Mouse (Mus musculus): Measurements from ENCODE around the gene Batf. TPM values are rescaled to one million over a fixed set of nuclear protein-coding genes. Genes with fewer than 3 reads are reported as not detected.
A peak's percentile ranks its signal among the peaks of the same experiment; 100 is the strongest.

Batf gene
- polyA plus RNA-seq, 1 experiment from 2014 or later = 4.7 TPM

DNA sequence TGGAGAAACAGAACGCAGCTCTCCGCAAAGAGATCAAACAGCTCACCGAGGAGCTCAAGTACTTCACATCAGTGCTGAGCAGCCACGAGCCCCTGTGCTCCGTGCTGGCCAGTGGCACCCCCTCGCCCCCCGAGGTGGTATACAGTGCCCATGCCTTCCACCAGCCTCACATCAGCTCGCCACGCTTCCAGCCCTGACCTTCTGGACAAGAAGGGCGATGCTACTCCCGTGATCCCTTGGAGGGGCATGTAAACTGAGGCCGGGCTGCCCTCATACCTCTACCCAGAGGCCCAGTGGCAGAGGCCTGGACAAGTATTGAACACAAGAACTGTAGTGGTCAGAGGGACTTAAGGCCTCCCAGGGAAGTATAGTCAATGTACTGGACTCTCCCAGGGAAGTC lies 22.1 kb downstream of the Batf start:
- WGBS = 86% methylated on average over 12 of the region's 12 CpGs
- peak; percentile 73 for DNase-seq (ENCODE audit: low spot score)
- peaks cover 24% of the 10 kb centered on the region for H3K4me1 ChIP-seq
- H3K36me3 ChIP-seq = no peaks in the 10 kb centered on the region
- no peak overlapping the region for H3K4me3 ChIP-seq
- no peaks in the 10 kb centered on the region for H3K9me3 ChIP-seq
- H3K27me3 ChIP-seq (ENCODE audit: insufficient read depth, poor library complexity, severe bottlenecking) = peaks cover 11% of the 10 kb centered on the region; the same call in 1 of the 2 replicates
- no peak overlapping the region for H3K27ac ChIP-seq

GRCm38 (mm10) chr12:85710695-85711094 lies 24.2 kb downstream of the Batf start:
- no peak for DNase-seq (ENCODE audit: low spot score)
- Histone ChIP-seq H3K4me1 (peaks cover 10% of the 10 kb centered on the region), H3K36me3 (no peaks in the 10 kb centered on the region), H3K27me3 (ENCODE audit: insufficient read depth, poor library complexity, severe bottlenecking) (peaks cover 11% of the 10 kb centered on the region; the same call in 1 of the 2 replicates), H3K4me3 (no peak overlapping the region), H3K9me3 (no peaks in the 10 kb centered on the region), H3K27ac (no peak overlapping the region)
- 78% methylated on average over 7 of the region's 7 CpGs for WGBS

DNA sequence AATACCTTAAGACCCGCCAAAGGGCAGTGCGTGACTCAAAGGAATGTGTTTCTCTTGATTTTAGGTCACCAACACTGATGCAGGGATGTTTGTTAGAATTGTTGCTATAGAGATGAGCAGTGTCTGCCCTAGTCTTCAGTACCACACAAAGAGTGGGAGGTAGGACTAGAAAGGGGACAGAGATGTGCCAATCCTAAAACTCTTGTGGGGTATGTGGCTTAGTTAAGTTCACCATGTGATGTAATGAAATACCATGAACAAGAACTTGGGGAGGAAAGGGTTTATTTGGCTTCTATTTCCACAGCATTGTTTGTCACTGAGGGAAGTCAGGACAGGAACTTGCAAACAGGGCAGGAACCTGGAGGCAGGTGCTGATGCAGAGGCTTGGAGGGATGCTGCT lies 26.1 kb downstream of the Batf start:
- no peak overlapping the region for H3K4me3 ChIP-seq
- WGBS = 82% methylated on average over 2 of the region's 2 CpGs
- H3K27ac ChIP-seq = no peak overlapping the region
- no peaks in the 10 kb centered on the region for H3K36me3 ChIP-seq
- peaks cover 9% of the 10 kb centered on the region; the same call in 1 of the 2 replicates for H3K27me3 ChIP-seq (ENCODE audit: insufficient read depth, poor library complexity, severe bottlenecking)
- no peaks in the 10 kb centered on the region for H3K9me3 ChIP-seq
- no peak for DNase-seq (ENCODE audit: low spot score)
- no peaks in the 10 kb centered on the region for H3K4me1 ChIP-seq

DNA sequence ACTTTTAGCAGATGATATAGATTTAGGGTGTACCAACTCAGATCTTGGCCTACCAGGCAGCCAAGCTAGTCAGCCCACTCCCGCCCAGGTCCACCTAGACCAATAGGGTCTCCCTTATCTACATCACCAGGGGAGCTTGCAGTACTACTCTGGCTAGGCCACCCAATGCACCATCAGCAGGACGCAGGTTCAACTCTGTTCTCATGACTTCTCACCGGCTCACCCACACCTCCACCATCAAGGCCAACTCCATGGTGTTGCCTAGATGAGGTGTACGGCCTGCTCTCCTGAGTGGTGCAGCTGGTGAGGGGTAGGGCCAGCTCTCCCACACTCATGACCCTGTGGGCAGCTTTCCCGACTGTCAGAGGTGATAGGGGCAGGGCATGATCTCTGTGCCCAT lies 27.7 kb downstream of the Batf start:
- Histone ChIP-seq H3K36me3 (no peaks in the 10 kb centered on the region), H3K9me3 (no peaks in the 10 kb centered on the region), H3K27me3 (ENCODE audit: insufficient read depth, poor library complexity, severe bottlenecking) (no peaks in the 10 kb centered on the region), H3K27ac (no peak overlapping the region), H3K4me1 (no peaks in the 10 kb centered on the region), H3K4me3 (no peak overlapping the region)
- peak; percentile 68 for DNase-seq (ENCODE audit: low spot score)
- 91% methylated on average over 5 of the region's 5 CpGs for WGBS

- 41% methylated on average over 4 of the region's 4 CpGs for WGBS
- Histone ChIP-seq H3K36me3 (no peaks in the 10 kb centered on the region), H3K27ac (no peak overlapping the region), H3K27me3 (ENCODE audit: insufficient read depth, poor library complexity, severe bottlenecking) (no peaks in the 10 kb centered on the region), H3K9me3 (no peaks in the 10 kb centered on the region), H3K4me3 (no peak overlapping the region), H3K4me1 (peaks cover 18% of the 10 kb centered on the region)
- peak; percentile 74 for DNase-seq (ENCODE audit: low spot score)
These were observed 38.8 kb downstream of the Batf start for GRCm38 (mm10) chr12:85725306-85725705.

DNA sequence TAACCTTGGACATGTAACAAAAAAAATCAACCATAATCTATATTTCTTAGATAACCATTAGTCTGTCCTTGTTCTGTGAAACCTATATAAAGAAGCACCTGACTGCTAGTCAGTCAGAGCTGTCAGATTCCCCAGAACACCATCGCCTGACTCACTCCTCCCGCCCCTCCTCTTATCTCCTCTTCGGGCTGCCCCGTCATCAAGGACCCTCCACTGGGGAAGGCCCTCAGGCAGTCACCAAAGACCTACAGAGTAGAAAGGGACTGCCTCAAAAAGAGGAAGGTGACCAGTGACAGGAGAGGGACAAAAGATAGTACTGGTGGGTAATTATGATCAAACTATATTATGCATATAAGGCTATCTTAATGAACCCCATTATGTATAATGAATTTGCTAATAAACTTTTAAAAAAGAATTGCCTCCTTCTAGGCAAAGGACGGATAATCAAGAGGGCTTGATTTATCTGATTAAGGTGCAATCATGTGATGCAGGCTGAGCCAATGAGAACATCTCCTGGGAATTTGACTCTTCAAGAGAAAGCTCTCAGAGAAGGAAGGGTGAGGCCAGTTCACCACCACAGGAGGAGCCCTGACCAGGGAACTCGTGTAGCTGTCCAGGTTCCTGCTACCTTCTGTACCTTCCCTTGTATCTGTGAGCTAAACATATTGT lies 40.4 kb downstream of the Batf start:
- Histone ChIP-seq H3K36me3 (no peaks in the 10 kb centered on the region), H3K27me3 (ENCODE audit: insufficient read depth, poor library complexity, severe bottlenecking) (no peaks in the 10 kb centered on the region), H3K4me3 (no peak overlapping the region), H3K9me3 (no peaks in the 10 kb centered on the region), H3K27ac (no peak overlapping the region), H3K4me1 (peaks cover 18% of the 10 kb centered on the region)
- 39% methylated on average over 6 of the region's 6 CpGs for WGBS
- peak; percentile 76 for DNase-seq (ENCODE audit: low spot score)

DNA sequence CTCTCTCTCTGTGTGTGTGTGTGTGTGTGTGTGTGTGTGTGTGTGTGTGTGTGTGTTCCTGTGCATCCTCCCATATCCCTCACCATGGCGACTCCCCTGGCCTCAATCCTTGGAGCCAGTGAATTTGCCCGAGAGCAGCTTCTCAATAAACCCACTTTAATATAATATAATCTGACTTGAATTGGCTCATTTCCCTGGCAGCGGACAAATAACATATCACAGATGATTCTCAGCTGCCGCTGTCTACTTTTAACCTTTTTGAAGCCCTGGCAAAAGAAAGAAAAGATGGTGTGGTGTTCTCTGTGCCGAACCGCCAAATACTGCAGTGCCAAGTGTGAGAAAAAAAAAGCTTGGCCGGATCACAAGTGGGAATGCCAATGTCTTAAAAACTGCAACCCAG lies 41.7 kb downstream of the Batf start:
- 91% methylated on average over 7 of the region's 7 CpGs for WGBS
- Histone ChIP-seq H3K27me3 (ENCODE audit: insufficient read depth, poor library complexity, severe bottlenecking) (no peaks in the 10 kb centered on the region), H3K36me3 (no peaks in the 10 kb centered on the region), H3K9me3 (no peaks in the 10 kb centered on the region), H3K4me1 (peaks cover 18% of the 10 kb centered on the region), H3K27ac (no peak overlapping the region), H3K4me3 (no peak overlapping the region)
- DNase-seq (ENCODE audit: low spot score) = peak; percentile 13

- H3K36me3 ChIP-seq = no peaks in the 10 kb centered on the region
- peaks cover 18% of the 10 kb centered on the region for H3K4me1 ChIP-seq
- H3K27me3 ChIP-seq (ENCODE audit: insufficient read depth, poor library complexity, severe bottlenecking) = no peaks in the 10 kb centered on the region
- H3K9me3 ChIP-seq = no peaks in the 10 kb centered on the region
- WGBS = 36% methylated on average over 17 of the region's 17 CpGs
- H3K27ac ChIP-seq = no peak overlapping the region
- no peak overlapping the region for H3K4me3 ChIP-seq
- peak; percentile 78 for DNase-seq (ENCODE audit: low spot score)
These were observed 42.8 kb downstream of the Batf start for GRCm38 (mm10) chr12:85729022-85729944.

DNA sequence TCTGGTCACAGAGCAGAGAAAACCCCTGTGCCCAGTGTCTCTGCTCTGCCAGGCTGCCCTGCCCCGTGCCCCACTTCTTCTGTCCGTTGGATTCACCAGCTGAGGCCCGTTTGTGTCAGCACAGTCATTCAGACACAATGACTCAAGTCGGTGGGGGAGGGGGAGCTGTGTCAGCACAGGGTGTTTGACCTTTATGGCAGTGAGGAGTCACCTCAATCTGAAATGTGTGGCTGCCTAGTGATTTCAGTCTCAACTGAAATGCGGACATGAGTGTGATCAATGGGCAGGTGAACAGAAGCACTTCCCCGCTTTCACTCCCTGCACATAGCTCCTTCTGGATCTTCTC lies 43.4 kb downstream of the Batf start:
- H3K4me3 ChIP-seq = no peak overlapping the region
- DNase-seq (ENCODE audit: low spot score) = peak; percentile 70
- H3K27ac ChIP-seq = no peak overlapping the region
- no peaks in the 10 kb centered on the region for H3K27me3 ChIP-seq (ENCODE audit: insufficient read depth, poor library complexity, severe bottlenecking)
- H3K36me3 ChIP-seq = no peaks in the 10 kb centered on the region
- H3K4me1 ChIP-seq = peaks cover 18% of the 10 kb centered on the region
- 57% methylated on average over 6 of the region's 6 CpGs for WGBS
- H3K9me3 ChIP-seq = no peaks in the 10 kb centered on the region

DNA sequence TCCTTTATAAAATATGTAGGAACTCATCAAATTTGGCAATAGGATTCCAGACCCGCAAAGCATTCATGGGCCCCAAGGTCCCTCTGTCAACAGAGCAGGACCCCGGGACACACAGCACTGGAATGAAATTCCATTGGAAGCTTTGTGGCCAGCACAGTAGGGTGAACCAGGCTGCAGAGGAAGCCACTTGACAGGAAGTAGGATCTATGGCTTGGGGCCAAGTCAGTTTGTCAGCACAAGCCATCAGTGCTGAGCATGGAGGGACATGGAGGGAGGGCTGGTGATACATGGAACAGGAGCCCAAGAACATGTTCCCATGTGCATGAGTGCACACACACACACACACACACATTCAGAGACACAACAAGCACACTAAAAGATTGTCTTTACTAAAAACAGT lies 49.7 kb downstream of the Batf start:
- Histone ChIP-seq H3K36me3 (no peaks in the 10 kb centered on the region), H3K4me3 (no peak overlapping the region), H3K27ac (no peak overlapping the region), H3K4me1 (no peaks in the 10 kb centered on the region), H3K9me3 (no peaks in the 10 kb centered on the region), H3K27me3 (ENCODE audit: insufficient read depth, poor library complexity, severe bottlenecking) (no peaks in the 10 kb centered on the region)
- WGBS = 70% methylated on average over 2 of the region's 2 CpGs
- DNase-seq (ENCODE audit: low spot score) = no peak

DNA sequence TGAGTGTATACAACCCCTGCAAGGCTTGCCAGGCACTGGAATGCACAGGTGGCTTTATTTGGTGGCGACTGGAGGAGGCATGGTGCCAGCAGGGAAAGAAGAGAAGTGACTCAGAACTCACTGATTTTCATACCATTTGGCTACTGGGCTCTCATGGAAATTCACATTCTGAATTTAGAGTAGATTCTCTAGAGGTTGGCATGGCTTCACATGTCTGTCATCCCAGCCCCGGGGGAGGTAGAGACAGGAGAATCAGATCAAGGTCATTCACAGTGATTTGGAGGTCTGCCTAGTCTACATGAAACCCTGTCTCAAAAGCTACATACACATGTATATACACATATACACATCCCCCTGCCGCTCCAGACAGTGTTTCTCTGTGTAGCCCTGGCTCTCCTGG lies 50.5 kb downstream of the Batf start:
- H3K4me3 ChIP-seq = no peak overlapping the region
- H3K36me3 ChIP-seq = no peaks in the 10 kb centered on the region
- 81% methylated on average over 3 of the region's 3 CpGs for WGBS
- H3K27me3 ChIP-seq (ENCODE audit: insufficient read depth, poor library complexity, severe bottlenecking) = no peaks in the 10 kb centered on the region
- H3K27ac ChIP-seq = no peak overlapping the region
- H3K9me3 ChIP-seq = no peaks in the 10 kb centered on the region
- H3K4me1 ChIP-seq = no peaks in the 10 kb centered on the region
- DNase-seq (ENCODE audit: low spot score) = peak; percentile 54

GRCm38 (mm10) chr12:85745827-85746695 lies 59.6 kb downstream of the Batf start, which contains the start of gene Flvcr2:
Flvcr2 (plus strand) TSS chr12:85746539.
- peaks cover 20% of the 10 kb centered on the region for H3K4me1 ChIP-seq

More at GRCm38 (mm10) chr12:85745827-85746695, 59.6 kb downstream of the Batf start, which contains the start of gene Flvcr2:
- Histone ChIP-seq H3K36me3 (no peaks in the 10 kb centered on the region), H3K27me3 (ENCODE audit: insufficient read depth, poor library complexity, severe bottlenecking) (peaks cover 15% of the 10 kb centered on the region), H3K27ac (peak within 1 kb of the TSS; percentile 77), H3K9me3 (no peaks in the 10 kb centered on the region), H3K4me3 (peak within 1 kb of the TSS; percentile 69)
- under 1% methylated on average over 51 of the region's 51 CpGs for WGBS
- peak; percentile 91 for DNase-seq (ENCODE audit: low spot score)

Data from heart, embryonic 10.5 days (tissue).